Mouse (Mus musculus) liver, embryonic 12.5 days (tissue): Measurements from ENCODE around the gene Pdia2. TPM values are rescaled to one million over a fixed set of nuclear protein-coding genes. Genes with fewer than 3 reads are reported as not detected.
"Not testable (repeated sequence)": the region's sequence is repeated elsewhere in the genome, so short reads cannot be mapped to it uniquely, and the experiment has no call there.

Experiments
- ATAC-seq: fragments of 200-750 bp; cut with Nextera tagmentation; 2 replicates; pipeline ENCODE4 v1.8.0; 2017; ENCODE audit warnings: moderate number of reproducible peaks, mild to moderate bottlenecking, moderate library complexity
- H3K27ac ChIP-seq: fragments of 300-500 bp; sonication (generic); 2 replicates; pipeline ENCODE4 v1.5.1; 2016; ENCODE audit warnings: mild to moderate bottlenecking
- H3K27me3 ChIP-seq: fragments of 300-500 bp; sonication (generic); replicated peaks from 2 replicates; pipeline ENCODE4 v1.6.1; 2016; ENCODE audit warnings: mild to moderate bottlenecking, moderate library complexity
- H3K36me3 ChIP-seq: fragments of 300-500 bp; sonication (generic); 2 replicates; pipeline ENCODE4 v1.6.1; 2016; ENCODE audit warnings: mild to moderate bottlenecking, moderate library complexity
- H3K4me1 ChIP-seq: fragments of 300-500 bp; sonication (generic); 2 replicates; pipeline ENCODE4 v1.6.1; 2016
- H3K4me2 ChIP-seq: fragments of 300-500 bp; sonication (generic); 2 replicates; pipeline ENCODE4 v1.6.1; 2016; ENCODE audit warnings: mild to moderate bottlenecking, moderate library complexity
- H3K4me3 ChIP-seq: fragments of 300-500 bp; sonication (generic); 2 replicates; pipeline ENCODE4 v1.5.1; 2016; ENCODE audit warnings: mild to moderate bottlenecking, moderate library complexity
- H3K9ac ChIP-seq: fragments of 300-500 bp; sonication (generic); 2 replicates; pipeline ENCODE4 v1.6.1; 2016; ENCODE audit warnings: mild to moderate bottlenecking, moderate library complexity
- H3K9me3 ChIP-seq: fragments of 300-500 bp; sonication (generic); replicated peaks from 2 replicates; pipeline ENCODE4 v1.6.1; 2016; ENCODE audit warnings: mild to moderate bottlenecking, moderate library complexity
- WGBS: fragments of 180-500 bp; shearing (Covaris S2); methylation state at CpG from one replicate; pipeline ENCODE4 v1.1.7; 2016; ENCODE audit not compliant: insufficient replicate concordance; 5-methylcytosine and 5-hydroxymethylcytosine counted together
- polyA plus RNA-seq: library from polyadenylated mRNA; unstranded; fragments of >200 nt; fragmentation: Nextera tagmentation; extraction: Ambion mirVana; gene quantifications from 2 replicates; pipeline ENCODE4 v1.2.1, GENCODE M21; 2016

Gene Pdia2
- polyA plus RNA-seq, 1 experiment from 2014 or later = 96.5 TPM

- no peak overlapping the region for H3K27ac ChIP-seq
- 83% methylated on average over 15 of the region's 15 CpGs for WGBS
- no peak overlapping the region for H3K4me3 ChIP-seq
- peaks cover 13% of the 10 kb centered on the region for H3K4me1 ChIP-seq
- peaks cover 98% of the 10 kb centered on the region for H3K36me3 ChIP-seq
- no peak overlapping the region for H3K9ac ChIP-seq
- no peak for ATAC-seq
- H3K9me3 ChIP-seq = no peaks in the 10 kb centered on the region
- no peaks in the 10 kb centered on the region for H3K27me3 ChIP-seq
- H3K4me2 ChIP-seq = no peak overlapping the region
These were observed 6.3 kb downstream of the Pdia2 start for GRCm38 (mm10) chr17:26192481-26193190.

GRCm38 (mm10) chr17:26191486-26191885 is 7.4 kb downstream of the Pdia2 start:
- WGBS = 82% methylated on average over 7 of the region's 7 CpGs

DNA sequence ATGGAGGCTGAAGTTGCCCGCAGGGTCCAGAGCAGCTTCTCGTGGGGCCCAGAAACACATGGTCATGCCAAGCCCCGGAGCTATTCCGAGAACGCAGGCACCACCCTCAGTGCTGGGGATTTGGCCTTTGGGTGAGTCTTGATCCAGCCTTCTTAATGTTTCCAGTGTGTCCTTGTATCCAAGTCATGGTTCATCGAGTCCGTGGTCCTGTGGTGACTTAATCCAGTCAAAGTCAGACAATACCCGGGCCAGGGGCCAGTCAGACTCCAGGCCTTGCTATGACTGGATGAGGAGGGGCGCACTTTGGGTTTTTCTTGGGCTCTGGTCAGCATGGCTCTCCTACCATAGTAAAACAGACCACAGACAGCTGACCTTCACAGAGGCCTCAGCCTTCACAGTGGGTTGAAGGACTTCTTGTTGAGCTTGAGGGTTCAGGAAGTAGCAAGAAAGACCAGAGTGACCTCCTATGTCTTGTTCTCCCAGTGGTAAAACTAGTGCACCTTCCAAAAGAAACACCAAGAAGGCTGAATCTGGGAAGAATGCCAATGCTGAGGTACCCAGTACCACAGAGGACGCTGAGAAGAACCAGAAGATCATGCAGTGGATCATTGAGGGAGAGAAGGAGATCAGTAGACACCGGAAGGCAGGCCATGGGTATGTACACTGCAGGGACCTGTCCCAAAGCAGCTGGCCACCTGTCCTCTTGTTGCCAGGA is 10.6 kb downstream of the Pdia2 start:
- H3K27me3 ChIP-seq = no peaks in the 10 kb centered on the region
- peaks cover 96% of the 10 kb centered on the region for H3K36me3 ChIP-seq
- no peaks in the 10 kb centered on the region for H3K9me3 ChIP-seq
- no peak overlapping the region for H3K27ac ChIP-seq
- no peak overlapping the region for H3K4me3 ChIP-seq
- no peak for ATAC-seq
- no peaks in the 10 kb centered on the region for H3K4me1 ChIP-seq
- H3K9ac ChIP-seq = no peak overlapping the region
- no peak overlapping the region for H3K4me2 ChIP-seq
- WGBS = 83% methylated on average over 11 of the region's 11 CpGs

More at GRCm38 (mm10) chr17:26191486-26191885, 7.4 kb downstream of the Pdia2 start:
- H3K27me3 ChIP-seq, H3K4me1 ChIP-seq, H3K4me3 ChIP-seq, H3K9ac ChIP-seq, ATAC-seq, H3K4me2 ChIP-seq, H3K27ac ChIP-seq, H3K9me3 ChIP-seq: not testable (repeated sequence)
- peaks cover 97% of the 10 kb centered on the region for H3K36me3 ChIP-seq

DNA sequence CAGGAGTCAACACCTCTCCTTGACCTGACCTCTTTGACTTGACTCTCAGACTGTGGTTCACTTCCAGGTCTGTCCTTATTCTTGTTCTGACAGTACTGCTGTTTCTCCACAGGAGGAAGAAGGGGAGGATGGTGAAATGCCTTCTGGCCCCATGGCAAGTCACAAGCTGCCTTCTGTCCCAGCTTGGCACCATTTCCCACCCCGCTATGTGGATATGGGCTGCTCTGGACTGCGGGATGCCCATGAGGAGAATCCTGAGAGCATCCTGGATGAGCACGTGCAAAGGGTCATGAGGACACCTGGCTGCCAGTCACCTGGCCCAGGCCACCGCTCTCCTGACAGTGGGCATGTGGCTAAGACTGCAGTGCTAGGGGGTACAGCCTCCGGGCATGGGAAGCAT is 11.3 kb downstream of the Pdia2 start:
- no peak for ATAC-seq
- WGBS = 82% methylated on average over 5 of the region's 5 CpGs
- no peaks in the 10 kb centered on the region for H3K9me3 ChIP-seq

GRCm38 (mm10) chr17:26181179-26181578 is 17.7 kb downstream of the Pdia2 start:
- no peaks in the 10 kb centered on the region for H3K27me3 ChIP-seq
- WGBS = 85% methylated on average over 3 of the region's 3 CpGs
- H3K27ac ChIP-seq = no peak overlapping the region
- H3K9me3 ChIP-seq = no peaks in the 10 kb centered on the region
- H3K36me3 ChIP-seq = peaks cover 64% of the 10 kb centered on the region
- no peak overlapping the region for H3K4me3 ChIP-seq
- no peak for ATAC-seq
- no peak overlapping the region for H3K4me2 ChIP-seq
- no peak overlapping the region for H3K9ac ChIP-seq
- H3K4me1 ChIP-seq = no peaks in the 10 kb centered on the region

More for the DNA sequence above, 11.3 kb downstream of the Pdia2 start:
- no peak overlapping the region for H3K27ac ChIP-seq
- H3K36me3 ChIP-seq = peaks cover 95% of the 10 kb centered on the region
- no peaks in the 10 kb centered on the region for H3K4me1 ChIP-seq
- no peaks in the 10 kb centered on the region for H3K27me3 ChIP-seq
- H3K4me3 ChIP-seq = no peak overlapping the region
- H3K4me2 ChIP-seq = no peak overlapping the region
- H3K9ac ChIP-seq = no peak overlapping the region

DNA sequence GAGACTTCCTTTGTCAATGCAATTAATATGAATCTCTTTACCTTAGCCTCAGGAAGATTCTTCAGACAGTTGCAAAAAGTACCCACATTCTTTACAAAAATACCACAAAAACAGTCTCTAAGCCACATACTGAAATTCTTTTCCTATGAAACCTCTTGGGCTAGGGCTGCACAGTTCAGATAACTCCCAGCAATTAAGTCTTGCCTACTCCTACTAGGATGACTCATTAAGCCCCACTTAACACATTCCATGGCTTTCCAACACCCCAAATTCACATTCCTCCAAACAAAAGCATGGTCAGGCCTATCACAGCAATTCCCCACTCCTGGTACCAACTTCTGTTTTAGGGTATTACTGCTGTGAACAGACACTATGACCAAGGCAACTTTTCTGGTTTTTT is 20.3 kb downstream of the Pdia2 start:
- peaks cover 54% of the 10 kb centered on the region for H3K36me3 ChIP-seq

DNA sequence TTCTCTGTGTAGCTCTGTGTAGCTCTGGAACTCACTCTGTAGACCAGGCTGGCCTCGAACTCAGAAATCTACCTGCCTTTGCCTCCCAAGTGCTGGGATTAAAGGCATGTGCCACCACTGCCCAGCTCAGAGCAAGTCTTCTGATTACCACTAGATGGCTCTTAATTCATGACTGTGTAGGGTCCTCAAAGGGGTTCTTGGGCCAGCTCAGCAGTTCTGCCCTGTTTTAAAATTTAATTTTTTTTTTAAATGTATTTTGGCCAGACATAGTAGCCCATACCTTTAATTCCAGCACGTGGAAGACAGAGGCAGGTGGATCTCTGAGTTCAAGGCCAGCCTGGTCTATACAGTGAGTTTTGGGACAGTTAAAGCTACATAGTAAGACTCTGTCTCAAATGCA is 23.6 kb downstream of the Pdia2 start:
- H3K4me3 ChIP-seq, H3K9me3 ChIP-seq, H3K27me3 ChIP-seq, H3K4me1 ChIP-seq, H3K9ac ChIP-seq, ATAC-seq, H3K27ac ChIP-seq, H3K4me2 ChIP-seq: not testable (repeated sequence)
- 62% methylated on average over 2 of the region's 2 CpGs for whole genome bisulfite sequencing
- peaks cover 45% of the 10 kb centered on the region for H3K36me3 ChIP-seq

More for the DNA sequence above, 20.3 kb downstream of the Pdia2 start:
- Histone ChIP-seq H3K27ac (no peak overlapping the region), H3K9me3 (no peaks in the 10 kb centered on the region), H3K27me3 (no peaks in the 10 kb centered on the region), H3K4me3 (no peak overlapping the region), H3K9ac (no peak overlapping the region), H3K4me1 (no peaks in the 10 kb centered on the region), H3K4me2 (no peak overlapping the region)
- ATAC-seq = no peak

GRCm38 (mm10) chr17:26168039-26168438 is 30.8 kb downstream of the Pdia2 start:
- no peak overlapping the region for H3K27ac ChIP-seq
- H3K36me3 ChIP-seq = peaks cover 18% of the 10 kb centered on the region
- no peaks in the 10 kb centered on the region for H3K4me1 ChIP-seq
- no peak overlapping the region for H3K4me3 ChIP-seq
- no peak overlapping the region for H3K4me2 ChIP-seq
- no peak for ATAC-seq
- no peak overlapping the region for H3K9ac ChIP-seq
- WGBS = 33% methylated on average over 2 of the region's 2 CpGs
- no peaks in the 10 kb centered on the region for H3K27me3 ChIP-seq
- no peaks in the 10 kb centered on the region for H3K9me3 ChIP-seq

GRCm38 (mm10) chr17:26162736-26163135 is 36.2 kb downstream of the Pdia2 start:
- Histone ChIP-seq H3K36me3 (peaks cover 9% of the 10 kb centered on the region; the same call in 1 of the 2 replicates), H3K9ac (no peak overlapping the region), H3K4me1 (no peaks in the 10 kb centered on the region), H3K4me3 (no peak overlapping the region), H3K27me3 (no peaks in the 10 kb centered on the region), H3K27ac (no peak overlapping the region), H3K9me3 (no peaks in the 10 kb centered on the region), H3K4me2 (no peak overlapping the region)
- no peak for ATAC-seq
- WGBS = 90% methylated on average over 1 of the region's 1 CpGs

GRCm38 (mm10) chr17:26151886-26152630 is 46.8 kb downstream of the Pdia2 start:
- H3K27me3 ChIP-seq = no peaks in the 10 kb centered on the region
- no peaks in the 10 kb centered on the region for H3K4me1 ChIP-seq
- ATAC-seq = no peak
- H3K27ac ChIP-seq = no peak overlapping the region
- no peaks in the 10 kb centered on the region for H3K9me3 ChIP-seq
- no peak overlapping the region for H3K4me2 ChIP-seq
- 85% methylated on average over 2 of the region's 2 CpGs for WGBS
- peaks cover 82% of the 10 kb centered on the region for H3K36me3 ChIP-seq
- H3K4me3 ChIP-seq = no peak overlapping the region
- H3K9ac ChIP-seq = no peak overlapping the region

GRCm38 (mm10) chr17:26149056-26149455 is 49.8 kb downstream of the Pdia2 start:
- Histone ChIP-seq H3K27me3 (no peaks in the 10 kb centered on the region), H3K4me3 (no peak overlapping the region), H3K36me3 (peaks cover 88% of the 10 kb centered on the region), H3K9ac (no peak overlapping the region), H3K4me2 (no peak overlapping the region), H3K27ac (no peak overlapping the region), H3K9me3 (no peaks in the 10 kb centered on the region), H3K4me1 (no peaks in the 10 kb centered on the region)
- ATAC-seq = no peak
- WGBS = 62% methylated on average over 2 of the region's 2 CpGs
